Mouse (Mus musculus): ENCODE results near the gene Nek9. TPM values are rescaled to one million over a fixed set of nuclear protein-coding genes. Genes with fewer than 3 reads are reported as not detected.
A peak's percentile ranks its signal among the peaks of the same experiment; 100 is the strongest.
"Not testable (repeated sequence)": the region's sequence is repeated elsewhere in the genome, so short reads cannot be mapped to it uniquely, and the experiment has no call there.

The Nek9 gene
- total RNA-seq, 2 experiments from 2014 or later: 20.4 to 36.1 TPM

- no peak for ATAC-seq (replicated peaks; ENCODE audit: poor library complexity)
Measured at GRCm38 (mm10) chr12:85291541-85291940, 47.6 kb downstream of the Nek9 start.

- no peak for ATAC-seq (replicated peaks; ENCODE audit: poor library complexity)
Measured at GRCm38 (mm10) chr12:85290633-85291032, 48.5 kb downstream of the Nek9 start.

GRCm38 (mm10) chr12:85289157-85290000 is 49.8 kb downstream of the Nek9 start:
- ATAC-seq (replicated peaks; ENCODE audit: poor library complexity): no peak

GRCm38 (mm10) chr12:85288486-85289156 is 50.5 kb downstream of the Nek9 start, which contains the start of gene Zc2hc1c:
TSS of gene Zc2hc1c (plus strand) at chr12:85288591.
- ATAC-seq (replicated peaks; ENCODE audit: poor library complexity): peak; percentile 71

GRCm38 (mm10) chr12:85287809-85288485 is 51.2 kb downstream of the Nek9 start, which contains the start of gene Acyp1:
TSS of gene Acyp1 (minus strand) at chr12:85288438.
- ATAC-seq (replicated peaks; ENCODE audit: poor library complexity): peak; percentile 23

- peak; percentile 70 for ATAC-seq (replicated peaks; ENCODE audit: poor library complexity)
Measured at GRCm38 (mm10) chr12:85286941-85287340, 52.2 kb downstream of the Nek9 start.

GRCm38 (mm10) chr12:85284996-85285395 is 54.2 kb downstream of the Nek9 start:
- no peak for ATAC-seq (replicated peaks; ENCODE audit: poor library complexity)

GRCm38 (mm10) chr12:85284331-85284730 is 54.8 kb downstream of the Nek9 start:
- no peak for ATAC-seq (replicated peaks; ENCODE audit: poor library complexity)

- ATAC-seq (replicated peaks; ENCODE audit: poor library complexity): not testable (repeated sequence)
Measured at GRCm38 (mm10) chr12:85281756-85282155, 57.4 kb downstream of the Nek9 start.

- ATAC-seq (replicated peaks; ENCODE audit: poor library complexity): peak; percentile 63
Measured at GRCm38 (mm10) chr12:85280845-85281651, 58.1 kb downstream of the Nek9 start.

GRCm38 (mm10) chr12:85280105-85280844 is 58.9 kb downstream of the Nek9 start:
- peak; percentile 83 for ATAC-seq (replicated peaks; ENCODE audit: poor library complexity)

GRCm38 (mm10) chr12:85279396-85280080 is 59.6 kb downstream of the Nek9 start:
- 0 out of 2 replicates have a peak, but pooled peaks have one; percentile 10 for ATAC-seq (replicated peaks; ENCODE audit: poor library complexity)

GRCm38 (mm10) chr12:85278919-85279318 is 60.2 kb downstream of the Nek9 start:
- ATAC-seq (replicated peaks; ENCODE audit: poor library complexity): peak; percentile 63

GRCm38 (mm10) chr12:85276273-85276672 is 62.9 kb downstream of the Nek9 start:
- ATAC-seq (replicated peaks; ENCODE audit: poor library complexity): no peak

GRCm38 (mm10) chr12:85273508-85273907 is 65.7 kb downstream of the Nek9 start:
- ATAC-seq (replicated peaks; ENCODE audit: poor library complexity): no peak

- no peak for ATAC-seq (replicated peaks; ENCODE audit: poor library complexity)
Measured at GRCm38 (mm10) chr12:85271843-85272206, 67.3 kb downstream of the Nek9 start.

- ATAC-seq (replicated peaks; ENCODE audit: poor library complexity): no peak
Measured at GRCm38 (mm10) chr12:85271132-85271842, 67.9 kb downstream of the Nek9 start.

GRCm38 (mm10) chr12:85270319-85270718 is 68.8 kb downstream of the Nek9 start, which contains the start of gene Mlh3:
TSS of gene Mlh3 (minus strand) at chr12:85270599.
- ATAC-seq (replicated peaks; ENCODE audit: poor library complexity): peak; percentile 89
